8 mouse cellular contexts compared by ENCODE assay signal in genomic region chr2:132846407-132847358, GRCm38 (mm10). TPM values are rescaled to one million over a fixed set of nuclear protein-coding genes. Genes with fewer than 3 reads are reported as not detected.
DNase-seq lines count a peak whose midpoint lies in the region; ATAC-seq and TF ChIP-seq lines count a peak whose summit lies in the region.

Crls1 (plus strand) TSS chr2:132846666.

- no peaks in the 10 kb centered on the region for H3K27me3 ChIP-seq in forebrain, embryonic 15.5 days

- peaks cover 8 to 9% of the 10 kb centered on the region in 2 experiments for H3K4me1 ChIP-seq in ES-E14 (ENCODE audit: control insufficient read depth in 2 of 2, insufficient read depth in 2 of 2, low read length in 2 of 2, poor library complexity in 1 of 2)
- peaks cover 25% of the 10 kb centered on the region for H3K4me1 ChIP-seq in forebrain, embryonic 15.5 days
- H3K4me1 ChIP-seq in lung, adult 2 months (ENCODE audit: control insufficient read depth, insufficient read depth, low read length) = peaks cover 4% of the 10 kb centered on the region

- H3K4me3 ChIP-seq in ES-E14 (ENCODE audit: insufficient read depth in 1 of 2, low read depth in 1 of 2, low read length in 2 of 2, poor library complexity in 1 of 2, severe bottlenecking in 1 of 2) = peak within 1 kb of the TSS; percentile 90 to 95
- peak within 1 kb of the TSS; percentile 99 for H3K4me3 ChIP-seq in forebrain, embryonic 15.5 days
- peak within 1 kb of the TSS; percentile 61 for H3K4me3 ChIP-seq in lung, adult 2 months (replicated peaks; ENCODE audit: extremely low read depth, low read depth, low read length)

- peak; percentile 93 for ATAC-seq in forebrain, embryonic 15.5 days (replicated peaks)
- peak; percentile 94 for ATAC-seq in neutrophil, adult 5-6 weeks (ENCODE audit: extremely low read depth, insufficient number of reproducible peaks, low FRiP score, poor library complexity, severe bottlenecking)

- peak; percentile 78 for TF ChIP-seq CTCF in lung, adult 2 months (IDR thresholded peaks at IDR 0.05; ENCODE audit: insufficient read depth, low read length)

- DNase-seq in ES-E14 (ENCODE audit: low read depth, low spot score) = peak; percentile 94
- DNase-seq in cerebellum, adult 11-12 months = peak; percentile 95
- peak; percentile 85 for DNase-seq in heart, postnatal 25 days (ENCODE audit: low spot score)
- DNase-seq in layer of hippocampus, adult 18-20 months (ENCODE audit: low spot score in 2 of 2) = peak; percentile 96 to 98
- DNase-seq in lung, adult 2 months = peak; percentile 98
- DNase-seq in thymus, adult 18-20 months = peak; percentile 91 to 92

- peak; percentile 37; the same call in 1 of the 2 replicates for TF ChIP-seq POLR2A in lung, adult 2 months (IDR thresholded peaks at IDR 0.05; ENCODE audit: borderline replicate concordance, extremely low read depth, low read depth, low read length)

- intact Hi-C loops in heart, postnatal 25 days (cut with DNase I) = loop anchor here (1.0 kb wide), 1 partner anchor 57 kb away; no protein-coding TSS in a partner anchor

- no peak within 1 kb of the TSS for H3K27ac ChIP-seq in ES-E14 (ENCODE audit: insufficient read depth, low read depth, low read length, poor library complexity, severe bottlenecking)
- peak within 1 kb of the TSS; percentile 92 for H3K27ac ChIP-seq in forebrain, embryonic 15.5 days (replicated peaks)

- under 1% methylated on average over 92 of the region's 96 CpGs for WGBS in forebrain, embryonic 15.5 days
- WGBS in lung, adult 2 months = under 1% methylated on average over 95 of the region's 96 CpGs

- in situ Hi-C loops in ES-E14 (cut with MboI; ENCODE audit: low sequenced_read_pairs in 2 of 2, unreplicated experiment in 2 of 2) = no loop called here

- H3K36me3 ChIP-seq in ES-E14 (ENCODE audit: control insufficient read depth, insufficient read depth, low read length, poor library complexity, severe bottlenecking) = no peaks in the 10 kb centered on the region; the same call in none of the 2 replicates
- peaks cover 12% of the 10 kb centered on the region; the same call in 1 of the 2 replicates for H3K36me3 ChIP-seq in forebrain, embryonic 15.5 days

- H3K9ac ChIP-seq in ES-E14 (ENCODE audit: insufficient read depth, low read depth, low read length, poor library complexity, severe bottlenecking) = peak within 1 kb of the TSS; percentile 77
- peak within 1 kb of the TSS; percentile 88 for H3K9ac ChIP-seq in forebrain, embryonic 15.5 days (replicated peaks)

- H3K4me2 ChIP-seq in forebrain, embryonic 15.5 days (replicated peaks) = peak within 1 kb of the TSS; percentile 80

- no peaks in the 10 kb centered on the region for H3K9me3 ChIP-seq in ES-E14 (ENCODE audit: control insufficient read depth, insufficient read depth, low read depth, low read length)
- no peaks in the 10 kb centered on the region for H3K9me3 ChIP-seq in forebrain, embryonic 15.5 days

TF ChIP-seq in ES-E14, 5 proteins besides CTCF, POLR2A, EP300 and RAD21:
- TF ChIP-seq ZC3H11A (IDR thresholded peaks at IDR 0.05; ENCODE audit: borderline replicate concordance, low read depth, low read length) (0 out of 2 replicates have a peak, but pooled peaks have one; percentile 37), ZNF384 (IDR thresholded peaks at IDR 0.05; ENCODE audit: low read depth, low read length) (0 out of 2 replicates have a peak, but pooled peaks have one; percentile 23), CHD2 (IDR thresholded peaks at IDR 0.05; ENCODE audit: low read depth, low read length) (no peak), MAFK (IDR thresholded peaks at IDR 0.05; ENCODE audit: insufficient read depth, low read depth, low read length) (peak; percentile 48; the same call in 1 of the 2 replicates), HCFC1 (IDR thresholded peaks at IDR 0.05; ENCODE audit: borderline replicate concordance, insufficient read depth, low read length) (peak; percentile 72)

RNA-seq across cellular contexts. Expression of gene Crls1, which starts in this region (rescaled TPM):
- total RNA-seq in ES-E14 (2012; rRNA removed) = 22.0 and 29.1 TPM in 2 replicates
- 17.3 and 20.1 TPM in 2 replicates for polyA plus RNA-seq in forebrain, embryonic 15.5 days (2015; fragmentation: Nextera tagmentation; extraction: Ambion mirVana)
- total RNA-seq in heart, postnatal 25 days (2021) = 10 to 100 TPM; 18.7 to 19.5 TPM
- total RNA-seq in layer of hippocampus, adult 18-20 months (2021) = 10 to 100 TPM; 38.8 to 46.6 TPM
- polyA plus RNA-seq in lung, adult 2 months (2012; rRNA removed) = 17.8 and 23.5 TPM in 2 replicates
- 5.4 and 6.4 TPM in 2 replicates for total RNA-seq in neutrophil, adult 5-6 weeks (2017)
